Mouse (Mus musculus): ENCODE data around the gene Abca17.

Abca17 gene

GRCm38 (mm10) chr17:24227941-24228340 is 122.9 kb downstream of the Abca17 start:
- no peak for DNase-seq

GRCm38 (mm10) chr17:24226721-24227120 is 124.1 kb downstream of the Abca17 start:
- no peak for DNase-seq

DNA sequence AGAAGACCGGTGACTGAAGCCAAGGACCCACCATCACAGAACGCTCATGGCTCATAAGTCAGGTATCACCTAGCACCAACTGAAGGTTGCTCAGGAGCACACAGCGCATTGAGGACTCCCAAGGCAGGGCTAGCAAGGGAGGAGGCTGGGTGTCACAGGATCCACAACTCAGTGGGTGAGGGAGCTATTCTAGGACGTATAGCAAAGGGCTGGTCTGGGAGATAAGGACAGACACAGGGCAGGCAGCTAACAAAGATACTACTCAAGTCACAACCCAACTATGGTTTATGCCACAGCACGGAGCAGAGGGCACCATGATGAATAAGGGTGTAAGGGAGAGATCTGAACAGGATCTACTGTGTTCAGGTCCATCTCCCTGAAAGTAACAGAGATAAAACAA is 125.0 kb downstream of the Abca17 start:
- no peak for DNase-seq

DNA sequence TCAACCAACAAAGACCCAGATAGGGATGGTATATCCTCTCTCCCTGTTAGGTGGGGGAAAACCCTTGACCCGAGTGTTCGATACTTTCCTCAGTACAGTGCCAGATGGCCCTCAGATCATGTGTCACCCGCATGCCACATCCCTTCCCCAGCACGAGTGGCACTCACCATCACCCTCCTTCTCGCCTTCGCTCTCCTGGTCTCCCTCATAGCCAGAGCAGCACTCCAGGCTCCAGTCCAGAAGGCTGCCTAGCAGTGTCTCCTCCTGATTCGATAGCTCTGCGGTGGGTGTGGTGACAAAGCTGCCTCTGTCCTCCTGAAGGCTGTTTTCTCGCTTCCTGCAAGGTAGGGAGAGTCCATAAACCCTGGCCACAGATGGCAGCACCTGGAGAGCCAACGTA is 126.1 kb downstream of the Abca17 start:
- DNase-seq, result no peak

DNA sequence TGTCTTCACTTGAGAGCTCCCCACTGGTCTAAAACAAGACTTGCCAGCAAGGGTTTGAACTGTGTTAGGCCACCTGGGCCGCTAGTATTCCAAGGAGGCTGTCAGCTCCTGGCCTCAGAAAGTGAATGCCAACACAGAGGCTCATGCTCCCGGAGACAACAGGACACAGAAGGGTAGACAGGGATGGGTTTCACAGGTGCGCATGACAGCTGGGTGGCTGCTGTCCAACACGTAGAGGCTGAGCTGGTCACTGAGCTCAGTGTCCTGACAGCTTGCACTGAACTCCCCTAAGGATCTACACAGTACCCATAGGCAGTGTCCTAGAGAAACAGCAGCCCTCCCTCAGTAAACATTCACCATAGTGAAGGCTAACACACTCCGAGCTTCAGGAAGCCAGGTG is 127.4 kb downstream of the Abca17 start:
- DNase-seq, result no peak

GRCm38 (mm10) chr17:24222653-24223052 is 128.2 kb downstream of the Abca17 start:
- DNase-seq, result no peak

DNA sequence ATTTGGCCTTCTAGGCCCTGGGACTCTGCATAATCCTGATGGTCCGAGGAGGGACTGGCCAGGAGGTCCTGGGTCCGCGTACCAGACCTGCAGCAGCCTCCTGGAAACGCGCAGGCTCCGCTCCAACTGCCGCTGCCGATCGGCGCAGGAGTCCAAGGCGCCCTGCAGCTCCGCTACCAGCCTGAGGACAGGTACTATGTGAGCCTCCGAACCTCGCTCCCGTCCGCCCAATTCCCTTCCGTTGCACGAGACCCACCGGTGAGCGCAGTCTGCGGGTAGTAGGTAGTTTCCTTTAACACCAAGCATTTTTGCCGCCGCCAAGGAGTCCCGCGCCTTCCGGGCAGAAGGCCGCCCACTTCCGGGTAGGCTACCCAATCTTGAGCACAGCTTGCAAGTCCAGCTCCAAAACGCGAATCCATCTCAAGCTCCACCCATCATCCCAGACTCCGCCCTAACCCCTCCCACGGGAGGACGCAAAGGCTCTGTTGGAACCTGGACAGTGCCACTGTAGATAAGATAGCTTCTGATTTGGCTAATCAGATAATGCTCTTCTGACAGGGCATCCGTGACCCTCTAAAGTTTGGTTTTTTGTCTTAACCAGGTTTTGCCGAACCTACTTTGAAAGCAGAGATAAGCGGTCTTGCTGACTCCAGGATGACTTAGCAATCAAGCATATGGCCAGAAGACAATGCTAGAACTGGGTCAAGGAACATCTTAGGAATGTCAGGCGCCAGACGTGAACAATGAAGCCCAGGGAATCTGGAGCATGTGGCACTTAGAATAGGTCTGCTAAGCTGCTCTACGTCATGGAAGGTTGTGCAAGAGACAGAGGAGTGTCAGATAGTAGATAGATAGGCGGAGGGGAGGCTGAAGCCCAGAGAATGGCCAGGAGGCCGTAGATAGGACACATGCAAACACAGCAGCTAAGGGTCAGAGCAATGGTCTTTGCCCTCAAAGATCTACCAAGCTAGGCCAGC is 130.1 kb downstream of the Abca17 start, which contains the start of gene Tedc2:
Gene Tedc2, minus strand, starts transcription at position 417 of the 977 bp plus-strand sequence.
- DNase-seq, result peak; percentile 98

- no peak for DNase-seq
These were observed 134.0 kb downstream of the Abca17 start for GRCm38 (mm10) chr17:24216836-24217235.

All from lung, postnatal 10 days (tissue).